In genomic region chr8:61625656-61626210, GRCm38 (mm10) we compare ENCODE assay signal across 19 mouse cellular contexts.
DNase-seq lines count a peak whose midpoint lies in the region; ATAC-seq and TF ChIP-seq lines count a peak whose summit lies in the region.
"Had no signal": no experiment of that assay in that cellular context is flagged by ENCODE, and none has a peak within 500 bp of the region (broad histone marks: within the 10 kb centered on the region; RNA-seq: fewer than 3 reads in every experiment).

No protein-coding gene starts in this region.

- H3K9me3 ChIP-seq in limb, embryonic 15.5 days = no peaks in the 10 kb centered on the region
- no peaks in the 10 kb centered on the region for H3K9me3 ChIP-seq in limb, embryonic 10.5 days (replicated peaks)
- H3K9me3 ChIP-seq in intestine, embryonic 15.5 days = no peaks in the 10 kb centered on the region
- H3K9me3 ChIP-seq in intestine, postnatal 0 days (ENCODE audit: control insufficient read depth) = no peaks in the 10 kb centered on the region
- H3K9me3 ChIP-seq in neural tube, embryonic 15.5 days (replicated peaks) = no peaks in the 10 kb centered on the region
- H3K9me3 ChIP-seq: embryonic facial prominence, embryonic 10.5 days; heart, embryonic 10.5 days; hindbrain, embryonic 12.5 days had no signal

- no peak overlapping the region for H3K9ac ChIP-seq in limb, embryonic 15.5 days
- no peak overlapping the region for H3K9ac ChIP-seq in intestine, embryonic 15.5 days
- H3K9ac ChIP-seq in intestine, postnatal 0 days (ENCODE audit: low read depth, low read length) = no peak overlapping the region
- no peak overlapping the region for H3K9ac ChIP-seq in neural tube, embryonic 15.5 days (replicated peaks)
- H3K9ac ChIP-seq: hindbrain, embryonic 12.5 days had no signal

- TF ChIP-seq CTCF in kidney, adult 2 months (conservative IDR thresholded peaks at IDR 0.05; ENCODE audit: insufficient read depth, insufficient read length, low read depth, low read length) = no peak
- TF ChIP-seq CTCF in intestine, postnatal 0 days (IDR thresholded peaks at IDR 0.05; ENCODE audit: low read depth) = no peak

- H3K4me1 ChIP-seq in kidney, adult 2 months (ENCODE audit: control insufficient read depth, insufficient read depth, low read length) = peaks cover 15% of the 10 kb centered on the region
- peaks cover 14% of the 10 kb centered on the region for H3K4me1 ChIP-seq in limb, embryonic 15.5 days
- H3K4me1 ChIP-seq in limb, embryonic 10.5 days = peaks cover 56% of the 10 kb centered on the region
- H3K4me1 ChIP-seq in intestine, embryonic 15.5 days (replicated peaks) = 0 out of 2 replicates have a peak, but pooled peaks cover 3% of the 10 kb centered on the region
- H3K4me1 ChIP-seq in intestine, postnatal 0 days (replicated peaks; ENCODE audit: control insufficient read depth, insufficient read depth, low read length) = 0 out of 2 replicates have a peak, but pooled peaks cover 5% of the 10 kb centered on the region
- H3K4me1 ChIP-seq in neural tube, embryonic 15.5 days = peaks cover 6% of the 10 kb centered on the region; the same call in 1 of the 2 replicates

- H3K36me3 ChIP-seq in kidney, adult 2 months (ENCODE audit: control insufficient read depth, insufficient read depth, low read length) = no peaks in the 10 kb centered on the region
- H3K36me3 ChIP-seq in limb, embryonic 15.5 days = no peaks in the 10 kb centered on the region
- no peaks in the 10 kb centered on the region for H3K36me3 ChIP-seq in limb, embryonic 10.5 days
- H3K36me3 ChIP-seq in intestine, embryonic 15.5 days = no peaks in the 10 kb centered on the region
- no peaks in the 10 kb centered on the region for H3K36me3 ChIP-seq in intestine, postnatal 0 days (ENCODE audit: control insufficient read depth, insufficient read depth)
- no peaks in the 10 kb centered on the region for H3K36me3 ChIP-seq in neural tube, embryonic 15.5 days
- H3K36me3 ChIP-seq: embryonic facial prominence, embryonic 10.5 days; hindbrain, embryonic 12.5 days had no signal

- DNase-seq in kidney, adult 2 months = peak; percentile 70
- no peak for DNase-seq in kidney, postnatal 10 days
- DNase-seq in limb, embryonic 10.5 days (ENCODE audit: low spot score) = no peak
- DNase-seq in right cerebral cortex, postnatal 14 days = no peak
- DNase-seq: adrenal gland, adult 2 months; adrenal gland, postnatal 25 days; cerebellum, adult 18-20 months; cerebellum, adult 9-11 months; gastrocnemius, postnatal 25 days; heart, postnatal 10 days; heart, postnatal 4 days had no signal

- H3K4me3 ChIP-seq in kidney, adult 2 months (ENCODE audit: insufficient read depth, low read depth, low read length) = no peak overlapping the region
- no peak overlapping the region for H3K4me3 ChIP-seq in limb, embryonic 15.5 days
- H3K4me3 ChIP-seq in limb, embryonic 10.5 days = no peak overlapping the region
- H3K4me3 ChIP-seq in intestine, embryonic 15.5 days (replicated peaks) = no peak overlapping the region
- no peak overlapping the region for H3K4me3 ChIP-seq in intestine, postnatal 0 days (ENCODE audit: low read depth, low read length)
- no peak overlapping the region for H3K4me3 ChIP-seq in neural tube, embryonic 15.5 days (replicated peaks)
- H3K4me3 ChIP-seq: embryonic facial prominence, embryonic 10.5 days; heart, embryonic 10.5 days; hindbrain, embryonic 12.5 days had no signal

- WGBS in kidney, adult 2 months = 41% methylated on average over 8 of the region's 8 CpGs
- 58% methylated on average over 8 of the region's 8 CpGs for WGBS in limb, embryonic 15.5 days
- 87% methylated on average over 8 of the region's 8 CpGs for WGBS in limb, embryonic 10.5 days
- WGBS in intestine, embryonic 15.5 days = 59% methylated on average over 8 of the region's 8 CpGs
- WGBS in intestine, postnatal 0 days = 36% methylated on average over 8 of the region's 8 CpGs
- WGBS in neural tube, embryonic 15.5 days = 77% methylated on average over 8 of the region's 8 CpGs

- no peaks in the 10 kb centered on the region for H3K27me3 ChIP-seq in kidney, adult 2 months (replicated peaks; ENCODE audit: control insufficient read depth, insufficient read depth, low read length)
- H3K27me3 ChIP-seq in limb, embryonic 15.5 days = no peaks in the 10 kb centered on the region
- no peaks in the 10 kb centered on the region for H3K27me3 ChIP-seq in limb, embryonic 10.5 days (ENCODE audit: low read depth, poor library complexity, severe bottlenecking)
- H3K27me3 ChIP-seq in intestine, embryonic 15.5 days (replicated peaks) = no peaks in the 10 kb centered on the region
- H3K27me3 ChIP-seq in intestine, postnatal 0 days (replicated peaks; ENCODE audit: control insufficient read depth, insufficient read depth, low read length) = no peaks in the 10 kb centered on the region
- H3K27me3 ChIP-seq in neural tube, embryonic 15.5 days (replicated peaks) = no peaks in the 10 kb centered on the region
- H3K27me3 ChIP-seq: hindbrain, embryonic 12.5 days had no signal

- H3K27ac ChIP-seq in kidney, adult 2 months (ENCODE audit: insufficient read depth, low read depth, low read length) = no peak overlapping the region
- H3K27ac ChIP-seq in limb, embryonic 15.5 days = 0 out of 2 replicates have a peak overlapping the region, but pooled peaks have one; percentile 28
- no peak overlapping the region for H3K27ac ChIP-seq in limb, embryonic 10.5 days
- no peak overlapping the region for H3K27ac ChIP-seq in intestine, embryonic 15.5 days
- H3K27ac ChIP-seq in intestine, postnatal 0 days (ENCODE audit: low read depth, low read length) = peak overlapping the region; percentile 88
- no peak overlapping the region for H3K27ac ChIP-seq in neural tube, embryonic 15.5 days (replicated peaks)
- H3K27ac ChIP-seq: embryonic facial prominence, embryonic 10.5 days; heart, embryonic 10.5 days; hindbrain, embryonic 12.5 days had no signal

- H3K4me2 ChIP-seq in limb, embryonic 15.5 days = no peak overlapping the region
- H3K4me2 ChIP-seq in intestine, embryonic 15.5 days (replicated peaks) = no peak overlapping the region
- H3K4me2 ChIP-seq in intestine, postnatal 0 days (replicated peaks; ENCODE audit: low read depth) = no peak overlapping the region
- H3K4me2 ChIP-seq in neural tube, embryonic 15.5 days = no peak overlapping the region
- H3K4me2 ChIP-seq: hindbrain, embryonic 12.5 days had no signal

- TF ChIP-seq POLR2A in kidney, adult 2 months (IDR thresholded peaks at IDR 0.05; ENCODE audit: low read depth, low read length) = no peak

- ATAC-seq in limb, embryonic 15.5 days (ENCODE audit: insufficient number of reproducible peaks, low FRiP score, low TSS enrichment, low read depth) = no peak
- peak; percentile 48 for ATAC-seq in intestine, embryonic 15.5 days
- ATAC-seq in intestine, postnatal 0 days = peak; percentile 84
- ATAC-seq in neural tube, embryonic 15.5 days (ENCODE audit: low FRiP score) = no peak
- ATAC-seq: forebrain, embryonic 14.5 days had no signal

Comparison
In these comparisons a context has a peak if more than half of its experiments do, and no peak if none do; other contexts are left out.
1. H3K27ac ChIP-seq: peak in limb, embryonic 15.5 days (single experiment) and intestine, postnatal 0 days (single experiment); none in kidney, adult 2 months (single experiment), limb, embryonic 10.5 days (single experiment), intestine, embryonic 15.5 days (single experiment) and neural tube, embryonic 15.5 days (single experiment).
2. ATAC-seq: peak in intestine, embryonic 15.5 days (single experiment) and intestine, postnatal 0 days (single experiment); none in limb, embryonic 15.5 days (single experiment) and neural tube, embryonic 15.5 days (single experiment).